Mouse (Mus musculus) heart, embryonic 12.5 days (tissue): ENCODE data around the gene Spon1. TPM values are rescaled to one million over a fixed set of nuclear protein-coding genes. Genes with fewer than 3 reads are reported as not detected.

ENCODE experiments used
- ATAC-seq: fragments of 200-750 bp; cut with Nextera tagmentation; 2 replicates; pipeline ENCODE4 v1.8.0; 2017; ENCODE audit warnings: moderate TSS enrichment, moderate library complexity; ENCODE audit not compliant: insufficient number of reproducible peaks, low FRiP score
- H3K27ac ChIP-seq: fragments of 300-500 bp; sonication (generic); 2 replicates; pipeline ENCODE4 v1.5.1; 2016; ENCODE audit warnings: mild to moderate bottlenecking, moderate library complexity; ENCODE audit not compliant: poor library complexity, severe bottlenecking
- H3K27me3 ChIP-seq: fragments of 300-500 bp; sonication (generic); replicated peaks from 2 replicates; pipeline ENCODE4 v1.6.1; 2016; ENCODE audit warnings: mild to moderate bottlenecking, moderate library complexity
- H3K36me3 ChIP-seq: fragments of 300-500 bp; sonication (generic); 2 replicates; pipeline ENCODE4 v1.6.1; 2016; ENCODE audit warnings: mild to moderate bottlenecking, moderate library complexity
- H3K4me1 ChIP-seq: fragments of 300-500 bp; sonication (generic); replicated peaks from 2 replicates; pipeline ENCODE4 v1.6.1; 2016; ENCODE audit warnings: mild to moderate bottlenecking
- H3K4me2 ChIP-seq: fragments of 300-500 bp; sonication (generic); 2 replicates; pipeline ENCODE4 v1.6.1; 2016; ENCODE audit warnings: mild to moderate bottlenecking, moderate library complexity
- H3K4me3 ChIP-seq: fragments of 300-500 bp; sonication (generic); 2 replicates; pipeline ENCODE4 v1.5.1; 2016; ENCODE audit warnings: mild to moderate bottlenecking
- H3K9ac ChIP-seq: fragments of 300-500 bp; sonication (generic); 2 replicates; pipeline ENCODE4 v1.6.1; 2016; ENCODE audit warnings: mild to moderate bottlenecking, moderate library complexity
- H3K9me3 ChIP-seq: fragments of 300-500 bp; sonication (generic); replicated peaks from 2 replicates; pipeline ENCODE4 v1.6.1; 2016; ENCODE audit warnings: mild to moderate bottlenecking, moderate library complexity
- WGBS: fragments of 180-500 bp; shearing (Covaris S2); methylation state at CpG from one replicate; pipeline ENCODE4 v1.1.7; 2016; 5-methylcytosine and 5-hydroxymethylcytosine counted together
- polyA plus RNA-seq: library from polyadenylated mRNA; unstranded; fragments of >200 nt; fragmentation: Nextera tagmentation; extraction: Ambion mirVana; gene quantifications from 2 replicates; pipeline ENCODE4 v1.2.1, GENCODE M21; 2016

Spon1 gene
- polyA plus RNA-seq, 1 experiment from 2014 or later: 99.8 TPM

DNA sequence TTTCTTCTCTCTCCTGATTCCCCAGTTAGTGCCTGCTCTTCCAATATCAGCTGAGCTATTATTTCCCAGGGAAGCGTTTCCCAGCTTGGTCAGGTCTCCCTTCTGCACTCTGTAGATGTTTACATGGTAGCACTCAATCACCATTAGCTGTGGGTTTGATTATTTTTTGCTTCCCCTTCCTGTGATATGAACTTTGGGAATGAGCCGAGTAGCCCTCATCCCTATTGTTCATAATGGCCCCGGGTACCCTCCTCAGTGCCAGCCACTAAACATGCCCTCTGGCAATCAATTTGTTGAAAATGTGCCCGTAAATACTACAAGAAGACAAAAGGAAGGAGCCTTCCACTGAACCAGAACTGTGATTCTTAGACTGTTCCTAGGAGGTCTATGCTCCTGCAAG lies 111.7 kb downstream of the Spon1 start:
- Histone ChIP-seq H3K9me3 (0 out of 2 replicates have a peak, but pooled peaks cover 4% of the 10 kb centered on the region), H3K27ac (no peak overlapping the region), H3K4me2 (no peak overlapping the region), H3K4me1 (peaks cover 15% of the 10 kb centered on the region), H3K4me3 (no peak overlapping the region), H3K9ac (no peak overlapping the region), H3K36me3 (no peaks in the 10 kb centered on the region), H3K27me3 (no peaks in the 10 kb centered on the region)
- 85% methylated on average over 4 of the region's 4 CpGs for WGBS
- ATAC-seq: no peak

DNA sequence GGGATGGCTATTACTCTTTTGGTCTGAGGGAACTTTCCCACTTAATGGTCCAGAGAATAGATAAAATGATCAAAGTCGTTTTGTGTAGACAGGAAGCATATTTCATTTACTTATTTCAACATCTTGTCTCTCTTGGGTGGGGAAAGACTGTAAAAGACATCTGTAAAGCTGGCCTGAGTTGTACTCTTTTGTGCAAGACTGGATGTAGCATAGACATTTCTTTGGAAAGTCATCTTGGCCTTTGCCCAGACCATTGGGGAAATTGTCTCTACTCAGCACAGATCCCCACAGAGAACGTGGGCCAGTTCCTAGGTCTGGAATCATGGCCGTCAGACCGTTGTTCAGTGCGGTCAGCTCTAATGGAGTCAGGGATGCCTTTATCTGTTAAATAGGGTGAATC lies 112.1 kb downstream of the Spon1 start:
- H3K4me3 ChIP-seq: no peak overlapping the region
- H3K27ac ChIP-seq: no peak overlapping the region
- H3K9ac ChIP-seq: no peak overlapping the region
- ATAC-seq: no peak
- 0 out of 2 replicates have a peak, but pooled peaks cover 4% of the 10 kb centered on the region for H3K9me3 ChIP-seq
- H3K4me1 ChIP-seq: peaks cover 13% of the 10 kb centered on the region
- 88% methylated on average over 5 of the region's 5 CpGs for WGBS
- no peaks in the 10 kb centered on the region for H3K36me3 ChIP-seq
- H3K27me3 ChIP-seq: no peaks in the 10 kb centered on the region
- no peak overlapping the region for H3K4me2 ChIP-seq

DNA sequence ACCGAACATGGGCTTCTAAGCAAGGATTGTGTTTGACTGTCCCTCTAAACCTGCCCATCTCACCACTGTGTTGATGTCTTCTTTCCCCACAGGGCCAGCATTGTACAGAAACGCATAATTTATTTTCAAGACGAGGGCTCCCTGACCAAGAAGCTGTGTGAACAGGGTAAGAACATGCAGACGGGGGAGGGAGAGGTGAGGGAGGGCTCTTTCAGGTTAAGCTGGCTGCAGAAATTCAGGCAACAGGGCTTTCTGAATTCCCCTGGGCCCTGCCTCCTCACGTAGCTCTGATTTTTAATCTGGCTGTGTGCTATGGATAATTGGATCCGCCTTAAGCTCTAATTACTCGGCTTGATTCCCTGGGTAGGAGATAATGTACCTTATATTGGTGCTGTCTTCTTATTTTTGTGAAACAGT lies 113.3 kb downstream of the Spon1 start:
- Histone ChIP-seq H3K27ac (no peak overlapping the region), H3K27me3 (no peaks in the 10 kb centered on the region), H3K36me3 (no peaks in the 10 kb centered on the region), H3K4me1 (peaks cover 5% of the 10 kb centered on the region), H3K9ac (no peak overlapping the region), H3K9me3 (0 out of 2 replicates have a peak, but pooled peaks cover 4% of the 10 kb centered on the region), H3K4me3 (no peak overlapping the region), H3K4me2 (no peak overlapping the region)
- WGBS: 71% methylated on average over 7 of the region's 7 CpGs
- no peak for ATAC-seq

DNA sequence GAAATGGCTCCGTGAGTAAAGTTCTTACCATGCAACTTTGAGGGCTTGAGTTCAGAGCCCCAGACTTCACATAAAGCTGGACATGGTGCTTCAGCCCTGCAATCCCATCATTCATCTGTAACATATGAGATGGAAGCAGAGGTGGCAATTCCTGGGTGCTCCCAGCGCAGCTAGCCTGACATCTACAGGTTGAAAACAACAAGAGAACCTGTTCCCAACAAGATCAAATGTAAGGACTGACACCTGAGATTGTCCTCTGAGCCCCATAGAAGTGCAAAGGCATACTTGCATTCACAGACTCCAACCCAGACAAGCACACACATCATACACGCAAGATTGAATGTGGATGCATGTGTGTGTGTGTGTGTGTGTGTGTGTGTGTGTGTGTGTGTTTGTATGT lies 114.2 kb downstream of the Spon1 start:
- peaks cover 4% of the 10 kb centered on the region for H3K4me1 ChIP-seq
- no peak for ATAC-seq
- no peak overlapping the region for H3K4me2 ChIP-seq
- no peaks in the 10 kb centered on the region for H3K36me3 ChIP-seq
- no peak overlapping the region for H3K27ac ChIP-seq
- H3K9ac ChIP-seq: no peak overlapping the region
- WGBS: 88% methylated on average over 3 of the region's 3 CpGs
- H3K27me3 ChIP-seq: no peaks in the 10 kb centered on the region
- 0 out of 2 replicates have a peak, but pooled peaks cover 4% of the 10 kb centered on the region for H3K9me3 ChIP-seq
- H3K4me3 ChIP-seq: no peak overlapping the region

DNA sequence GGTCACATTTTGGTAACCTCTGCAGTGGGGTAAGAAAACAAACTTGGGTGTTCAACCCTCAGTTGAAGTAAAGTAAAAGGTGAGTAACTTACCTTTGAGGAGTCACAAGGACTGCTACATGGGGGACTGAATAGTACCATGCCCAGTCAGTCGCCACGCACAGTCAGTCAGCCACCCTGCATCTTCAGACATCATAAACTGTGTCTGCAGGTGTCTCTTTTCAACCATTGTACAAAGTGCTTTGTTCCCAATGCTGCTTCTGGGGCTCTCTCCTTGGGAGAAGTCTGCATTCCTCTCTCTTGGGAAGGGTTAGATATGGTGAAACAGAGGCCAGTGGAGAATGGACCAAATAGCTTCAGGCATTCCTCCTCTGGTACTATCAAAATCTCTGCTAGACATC lies 125.0 kb downstream of the Spon1 start:
- 95% methylated on average over 2 of the region's 2 CpGs for WGBS
- ATAC-seq: no peak

DNA sequence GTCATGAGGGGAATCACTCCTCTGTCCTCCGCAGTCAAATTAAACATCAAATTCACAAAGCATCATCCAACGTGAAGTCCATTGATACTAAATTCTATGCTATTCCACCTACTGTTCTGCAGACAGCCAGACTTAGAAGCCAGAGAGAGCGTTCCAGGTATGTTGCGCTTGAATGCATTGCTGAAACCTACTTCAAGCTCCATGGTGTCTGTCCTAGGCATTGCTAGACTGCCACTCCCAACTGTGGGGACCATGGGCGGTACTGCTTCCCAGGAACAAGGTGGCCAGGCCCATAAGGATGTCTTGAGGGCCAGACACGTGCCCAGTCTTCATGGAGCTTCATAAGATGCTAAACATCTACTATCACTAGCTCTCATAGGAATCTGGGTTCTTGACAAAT lies 125.7 kb downstream of the Spon1 start:
- H3K4me3 ChIP-seq: no peak overlapping the region
- H3K27me3 ChIP-seq: no peaks in the 10 kb centered on the region
- H3K36me3 ChIP-seq: peaks cover 27% of the 10 kb centered on the region
- H3K9me3 ChIP-seq: peaks cover 7% of the 10 kb centered on the region; the same call in 1 of the 2 replicates
- no peak overlapping the region for H3K27ac ChIP-seq
- H3K4me1 ChIP-seq: no peaks in the 10 kb centered on the region
- no peak for ATAC-seq
- H3K9ac ChIP-seq: no peak overlapping the region
- no peak overlapping the region for H3K4me2 ChIP-seq
- WGBS: 85% methylated on average over 6 of the region's 6 CpGs

More for the DNA sequence above, 125.0 kb downstream of the Spon1 start:
- no peak overlapping the region for H3K27ac ChIP-seq
- peaks cover 20% of the 10 kb centered on the region for H3K36me3 ChIP-seq
- 0 out of 2 replicates have a peak, but pooled peaks cover 5% of the 10 kb centered on the region for H3K9me3 ChIP-seq
- no peaks in the 10 kb centered on the region for H3K27me3 ChIP-seq
- H3K4me3 ChIP-seq: no peak overlapping the region
- H3K9ac ChIP-seq: no peak overlapping the region
- no peaks in the 10 kb centered on the region for H3K4me1 ChIP-seq
- no peak overlapping the region for H3K4me2 ChIP-seq

DNA sequence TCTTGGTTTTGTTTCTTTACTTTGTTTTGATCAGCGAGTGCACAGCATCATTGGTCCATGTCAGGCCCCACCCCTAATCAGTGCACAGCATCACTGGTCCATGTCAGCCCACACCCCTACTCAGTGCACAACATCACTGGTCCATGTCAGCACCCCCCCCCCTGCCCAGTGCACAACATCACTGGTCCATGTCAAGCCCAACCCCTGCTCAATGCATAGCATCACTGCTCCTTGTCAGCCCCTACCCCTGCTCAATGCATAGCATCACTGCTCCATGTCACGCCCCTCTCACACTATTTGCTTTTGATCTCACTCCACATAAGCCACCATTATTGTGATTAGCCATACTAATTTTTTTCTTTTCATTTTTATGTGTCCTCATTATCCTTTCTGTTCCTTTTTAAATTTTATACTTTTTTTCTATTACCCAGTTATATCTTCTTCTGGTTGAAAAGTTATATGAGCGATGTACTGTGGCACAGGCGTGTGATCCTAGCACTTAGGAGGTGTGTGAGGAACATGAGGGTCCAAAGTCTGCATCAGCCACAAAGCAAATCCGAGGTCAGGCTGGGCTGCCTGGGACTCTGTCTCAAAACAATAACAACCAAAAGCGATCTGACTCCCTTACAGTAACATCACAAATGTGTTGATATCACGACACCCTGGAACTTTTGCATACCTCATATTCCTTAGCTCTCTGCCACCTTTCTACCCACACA lies 128.3 kb downstream of the Spon1 start:
- no peak overlapping the region for H3K4me2 ChIP-seq
- no peak overlapping the region for H3K4me3 ChIP-seq
- no peak overlapping the region for H3K9ac ChIP-seq
- peaks cover 36% of the 10 kb centered on the region for H3K36me3 ChIP-seq
- ATAC-seq: no peak
- 81% methylated on average over 7 of the region's 7 CpGs for WGBS
- H3K9me3 ChIP-seq: peaks cover 10% of the 10 kb centered on the region; the same call in 1 of the 2 replicates
- H3K4me1 ChIP-seq: no peaks in the 10 kb centered on the region
- H3K27me3 ChIP-seq: no peaks in the 10 kb centered on the region
- H3K27ac ChIP-seq: no peak overlapping the region

DNA sequence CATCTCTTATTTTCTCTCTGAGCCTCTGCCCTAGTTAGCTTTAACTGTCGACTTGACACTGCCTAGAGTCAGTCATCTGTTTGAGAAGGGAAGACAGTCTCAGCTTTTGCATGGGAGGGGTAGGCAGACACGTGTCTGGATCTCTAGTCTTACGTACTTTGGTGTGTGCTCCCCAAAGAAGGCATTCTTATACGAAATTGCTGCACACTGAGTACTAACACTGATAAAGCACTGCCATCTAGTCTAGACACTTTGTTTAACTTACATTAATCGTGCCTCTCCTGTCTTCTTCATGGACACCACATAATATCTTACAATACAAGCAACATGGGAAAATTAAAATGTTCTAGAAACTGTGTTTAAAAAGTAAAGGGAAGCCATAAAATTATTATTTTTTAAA lies 129.5 kb downstream of the Spon1 start:
- 51% methylated on average over 5 of the region's 5 CpGs for WGBS
- Histone ChIP-seq H3K4me2 (no peak overlapping the region), H3K27me3 (no peaks in the 10 kb centered on the region), H3K9ac (no peak overlapping the region), H3K27ac (no peak overlapping the region), H3K4me3 (no peak overlapping the region), H3K4me1 (no peaks in the 10 kb centered on the region), H3K36me3 (peaks cover 37% of the 10 kb centered on the region), H3K9me3 (peaks cover 10% of the 10 kb centered on the region; the same call in 1 of the 2 replicates)
- ATAC-seq: no peak

DNA sequence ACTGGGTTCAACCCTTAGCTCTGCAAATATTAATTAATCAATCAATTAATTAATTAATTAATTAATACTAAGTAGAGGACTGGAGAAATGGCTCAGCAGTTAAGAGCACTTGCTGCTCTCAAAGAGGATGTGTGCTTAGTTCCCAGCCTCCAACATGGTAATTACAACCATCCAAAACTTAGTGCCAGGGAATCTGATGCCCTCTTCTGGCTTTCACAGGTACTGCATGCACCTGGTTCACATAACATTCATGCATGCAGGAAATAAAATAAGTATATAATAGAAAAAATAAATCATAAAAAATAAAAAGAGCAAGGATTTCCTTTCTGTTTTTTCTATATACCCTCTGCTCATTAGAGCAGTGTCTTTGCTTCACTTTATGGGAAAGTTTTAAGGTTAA lies 132.6 kb downstream of the Spon1 start:
- peaks cover 21% of the 10 kb centered on the region for H3K36me3 ChIP-seq

DNA sequence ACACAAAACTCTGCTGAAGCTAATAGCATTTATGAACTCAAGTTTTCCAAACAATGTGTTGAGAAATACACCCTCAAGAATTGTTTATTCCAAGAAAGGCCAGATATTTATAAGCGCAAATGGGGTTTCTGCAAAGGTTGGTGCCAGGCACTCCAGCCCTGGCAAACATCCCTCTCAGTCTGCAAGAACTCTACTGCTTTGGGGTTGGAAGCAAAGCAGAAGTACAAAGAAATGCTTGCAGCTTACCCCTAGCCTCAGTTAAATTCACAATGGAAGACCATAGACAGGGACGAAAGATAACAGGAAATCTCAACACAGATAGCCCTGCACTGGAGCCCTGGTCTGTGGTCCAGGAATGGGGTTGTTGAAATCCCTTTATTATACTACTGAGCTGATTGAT lies 135.7 kb downstream of the Spon1 start:
- Histone ChIP-seq H3K4me3 (no peak overlapping the region), H3K36me3 (peaks cover 11% of the 10 kb centered on the region), H3K9ac (no peak overlapping the region), H3K9me3 (peaks cover 4% of the 10 kb centered on the region; the same call in 1 of the 2 replicates), H3K4me2 (no peak overlapping the region), H3K27ac (no peak overlapping the region), H3K27me3 (no peaks in the 10 kb centered on the region), H3K4me1 (peaks cover 17% of the 10 kb centered on the region)
- 69% methylated on average over 2 of the region's 2 CpGs for WGBS
- ATAC-seq: no peak

More for the DNA sequence above, 132.6 kb downstream of the Spon1 start:
- no peak for ATAC-seq
- no peak overlapping the region for H3K9ac ChIP-seq
- H3K27ac ChIP-seq: no peak overlapping the region
- no peak overlapping the region for H3K4me3 ChIP-seq
- H3K4me1 ChIP-seq: peaks cover 14% of the 10 kb centered on the region
- peaks cover 5% of the 10 kb centered on the region; the same call in 1 of the 2 replicates for H3K9me3 ChIP-seq
- H3K4me2 ChIP-seq: no peak overlapping the region
- no peaks in the 10 kb centered on the region for H3K27me3 ChIP-seq

DNA sequence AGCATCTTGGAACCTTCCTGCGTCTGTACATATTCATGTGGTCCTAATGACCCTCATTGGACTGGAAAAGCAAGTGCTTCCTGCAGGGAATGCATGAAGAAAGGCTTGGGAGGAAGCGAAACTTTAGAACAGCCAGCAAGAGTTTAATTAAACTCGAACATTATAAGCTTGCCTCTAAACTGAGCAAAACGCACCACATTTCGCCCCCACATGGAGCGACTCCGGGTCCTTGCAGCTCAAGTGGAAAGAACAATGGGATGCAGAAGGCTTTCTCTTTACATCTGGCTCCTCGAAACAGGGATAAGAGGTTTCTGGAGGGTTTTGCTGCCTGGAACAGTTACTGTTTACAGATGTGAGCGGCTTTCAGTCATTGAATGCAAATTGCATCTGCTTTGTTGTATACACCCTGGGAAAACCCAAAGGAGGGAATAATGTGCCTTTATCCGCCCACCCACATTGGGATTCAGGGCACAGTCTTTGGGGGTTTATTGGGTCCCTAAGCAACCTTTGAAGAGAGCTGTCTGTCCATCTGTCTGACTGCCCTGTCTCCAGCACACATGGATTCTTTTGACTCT lies 136.2 kb downstream of the Spon1 start:
- Histone ChIP-seq H3K4me1 (peaks cover 17% of the 10 kb centered on the region), H3K4me2 (no peak overlapping the region), H3K27me3 (no peaks in the 10 kb centered on the region), H3K9me3 (no peaks in the 10 kb centered on the region), H3K36me3 (peaks cover 6% of the 10 kb centered on the region), H3K9ac (no peak overlapping the region), H3K4me3 (no peak overlapping the region), H3K27ac (no peak overlapping the region)
- WGBS: 73% methylated on average over 10 of the region's 10 CpGs
- ATAC-seq: no peak
